ENCODE assay signal across 20 mouse cellular contexts in the genomic region with DNA sequence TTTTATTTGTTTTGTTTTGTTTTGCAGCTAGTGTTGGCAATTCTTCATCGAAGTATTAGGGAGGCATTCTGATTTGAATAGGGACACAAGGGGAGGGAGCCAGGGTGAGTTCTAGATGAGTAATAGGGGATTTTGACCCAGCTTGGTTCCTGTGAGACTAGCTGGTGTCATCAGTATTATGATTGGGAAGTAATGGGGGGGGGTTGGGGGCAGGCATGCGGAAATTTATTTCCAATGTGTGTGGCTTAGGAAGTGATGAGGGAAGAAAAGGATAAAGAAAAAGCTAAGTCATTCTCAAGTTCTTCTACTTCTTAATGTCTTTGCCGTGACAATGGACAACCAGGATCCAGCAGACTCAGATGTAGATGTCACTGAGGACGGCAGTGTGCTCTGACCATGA.
DNase-seq lines count a peak whose midpoint lies in the region; TF ChIP-seq lines count a peak whose summit lies in the region.
"Had no signal": no experiment of that assay in that cellular context is flagged by ENCODE, and none has a peak within 500 bp of the region (broad histone marks: within the 10 kb centered on the region; RNA-seq: fewer than 3 reads in every experiment).

No protein-coding gene starts in this region.

- dilution Hi-C loops in CH12.LX (cut with MboI; ENCODE audit: extremely low pct_ligation_motif_present, extremely low pct_unique_long_range_greater_than_20kb, low sequenced_read_pairs), result no loop called here

- H3K79me2 ChIP-seq in CH12.LX (replicated peaks; ENCODE audit: control insufficient read depth, extremely low read depth, insufficient read depth, poor library complexity, severe bottlenecking), result no peaks in the 10 kb centered on the region

- in situ Hi-C loops in CH12.LX (cut with MboI; ENCODE audit: low pct_ligation_motif_present, low pct_unique_long_range_greater_than_20kb, low sequenced_read_pairs), result no loop called here

- TF ChIP-seq RAD21 in CH12.LX (IDR thresholded peaks at IDR 0.05; ENCODE audit: low read depth, low read length), result no peak

- TF ChIP-seq CTCF in gastrocnemius, adult 2 months (IDR thresholded peaks at IDR 0.05), result no peak
- no peak for TF ChIP-seq CTCF in CH12.LX (conservative IDR thresholded peaks at IDR 0.05 in 1 of 2, IDR thresholded peaks at IDR 0.05 in 1 of 2; ENCODE audit: low read depth in 2 of 2, low read length in 2 of 2)

- intact Hi-C loops in gastrocnemius, adult 2 months (cut with DNase I), result loop anchor here (5.0 kb wide), 1 partner anchor 88 kb away; a partner anchor contains a TSS
- intact Hi-C loops in gastrocnemius, postnatal 14 days (cut with DNase I; ENCODE audit: low total_unique reads), result no loop called here
- intact Hi-C loops in left cerebral cortex, postnatal 4 days (cut with DNase I), result no loop called here

- no peak overlapping the region for H3K4me2 ChIP-seq in CH12.LX (ENCODE audit: insufficient read depth, low read depth, poor library complexity, severe bottlenecking)

- peak overlapping the region; percentile 90; the same call in 1 of the 2 replicates for H3K27ac ChIP-seq in gastrocnemius, adult 2 months
- no peak overlapping the region for H3K27ac ChIP-seq in CH12.LX (ENCODE audit: insufficient read depth, low read depth)

- H3K4me1 ChIP-seq in CH12.LX (ENCODE audit: control insufficient read depth in 1 of 2, insufficient read depth in 2 of 2), result peaks cover 0 to 59% of the 10 kb centered on the region in 2 experiments; a peak in 2 of 4 replicates

- H3K9me3 ChIP-seq in CH12.LX (replicated peaks; ENCODE audit: low read length), result no peaks in the 10 kb centered on the region

- no peak overlapping the region for H3K9ac ChIP-seq in CH12.LX (ENCODE audit: insufficient read depth, low read depth)

- no peak overlapping the region for H3K4me3 ChIP-seq in gastrocnemius, adult 2 months
- H3K4me3 ChIP-seq in CH12.LX (replicated peaks in 1 of 3; ENCODE audit: low read depth in 2 of 3, low read length in 2 of 3, poor library complexity in 1 of 3), result no peak overlapping the region

- no peaks in the 10 kb centered on the region for H3K36me3 ChIP-seq in CH12.LX (replicated peaks in 1 of 2; ENCODE audit: control insufficient read depth in 1 of 2, insufficient read depth in 1 of 2, low read length in 1 of 2)
- H3K36me3 ChIP-seq: G1E had no signal

- no peak for TF ChIP-seq EP300 in CH12.LX (IDR thresholded peaks at IDR 0.05; ENCODE audit: low read length)

- peaks cover 9% of the 10 kb centered on the region for H3K27me3 ChIP-seq in CH12.LX (replicated peaks)
- H3K27me3 ChIP-seq: Patski had no signal

- no peak for TF ChIP-seq POLR2A in CH12.LX (IDR thresholded peaks at IDR 0.05; ENCODE audit: low read depth, low read length)

- no peak for DNase-seq in gastrocnemius, adult 2 months
- no peak for DNase-seq in gastrocnemius, postnatal 14 days
- peak; percentile 20 for DNase-seq in CH12.LX (ENCODE audit: extremely low read depth)
- peak; percentile 96 for DNase-seq in Muller cell, postnatal 12 days (ENCODE audit: inconsistent ontology term)
- no peak for DNase-seq in layer of hippocampus, postnatal 36 days
- no peak for DNase-seq in left cerebral cortex, postnatal 4 days
- DNase-seq: adrenal gland, adult 2 months; adrenal gland, adult 8-10 months; adrenal gland, postnatal 10 days; adrenal gland, postnatal 14 days; adrenal gland, postnatal 25 days; adrenal gland, postnatal 36 days; B cell, adult 2 months; cerebellum, adult 11 months; cerebellum, adult 11-12 months; cerebellum, adult 18-20 months; cerebellum, adult 2 months; cerebellum, adult 8-10 months had no signal

TF ChIP-seq in CH12.LX, 34 proteins besides CTCF, POLR2A, EP300 and RAD21:
- TF ChIP-seq MAZ (IDR thresholded peaks at IDR 0.05; ENCODE audit: low read depth, low read length), result no peak
- TF ChIP-seq ETS1 (conservative IDR thresholded peaks at IDR 0.05; ENCODE audit: low read depth, low read length), result peak; percentile 29

Comparison
In these comparisons a context has a peak if more than half of its experiments do, and no peak if none do; other contexts are left out.
1. DNase-seq: peak in CH12.LX (single experiment) and Muller cell, postnatal 12 days (single experiment); none in gastrocnemius, adult 2 months (single experiment), gastrocnemius, postnatal 14 days (single experiment), layer of hippocampus, postnatal 36 days (0 of 2) and left cerebral cortex, postnatal 4 days (single experiment).